Mouse (Mus musculus): Measurements from ENCODE around the gene Ttll10. TPM values are rescaled to one million over a fixed set of nuclear protein-coding genes. Genes with fewer than 3 reads are reported as not detected.
A peak's percentile ranks its signal among the peaks of the same experiment; 100 is the strongest.

The Ttll10 gene
- polyA plus RNA-seq, 1 experiment: not detected

- Histone ChIP-seq H3K4me3 (ENCODE audit: insufficient read depth, low read depth, low read length) (no peak overlapping the region), H3K27ac (ENCODE audit: insufficient read depth, low read depth, low read length) (no peak overlapping the region), H3K4me1 (ENCODE audit: control insufficient read depth, insufficient read depth, low read length) (peaks cover 33% of the 10 kb centered on the region)
- 42% methylated on average over 6 of the region's 6 CpGs for WGBS
- TF ChIP-seq CTCF (IDR thresholded peaks at IDR 0.05; ENCODE audit: insufficient read depth, low read depth, low read length) (no peak), POLR2A (IDR thresholded peaks at IDR 0.05; ENCODE audit: insufficient read depth, low read depth, low read length) (no peak)
These were observed 25.6 kb downstream of the Ttll10 start for GRCm38 (mm10) chr4:156033476-156034119.

- TF ChIP-seq POLR2A (IDR thresholded peaks at IDR 0.05; ENCODE audit: insufficient read depth, low read depth, low read length) (no peak), CTCF (IDR thresholded peaks at IDR 0.05; ENCODE audit: insufficient read depth, low read depth, low read length) (no peak)
- Histone ChIP-seq H3K4me3 (ENCODE audit: insufficient read depth, low read depth, low read length) (no peak overlapping the region), H3K4me1 (ENCODE audit: control insufficient read depth, insufficient read depth, low read length) (peaks cover 33% of the 10 kb centered on the region), H3K27ac (ENCODE audit: insufficient read depth, low read depth, low read length) (no peak overlapping the region)
- 81% methylated on average over 4 of the region's 4 CpGs for WGBS
These were observed 26.4 kb downstream of the Ttll10 start for GRCm38 (mm10) chr4:156032856-156033255.

GRCm38 (mm10) chr4:156031593-156032391 is 27.4 kb downstream of the Ttll10 start:
- TF ChIP-seq POLR2A (IDR thresholded peaks at IDR 0.05; ENCODE audit: insufficient read depth, low read depth, low read length) (peak; percentile 77), CTCF (IDR thresholded peaks at IDR 0.05; ENCODE audit: insufficient read depth, low read depth, low read length) (no peak)
- Histone ChIP-seq H3K4me3 (ENCODE audit: insufficient read depth, low read depth, low read length) (peak overlapping the region; percentile 57), H3K4me1 (ENCODE audit: control insufficient read depth, insufficient read depth, low read length) (peaks cover 33% of the 10 kb centered on the region), H3K27ac (ENCODE audit: insufficient read depth, low read depth, low read length) (peak overlapping the region; percentile 74)
- WGBS: under 1% methylated on average over 24 of the region's 24 CpGs

- TF ChIP-seq CTCF (IDR thresholded peaks at IDR 0.05; ENCODE audit: insufficient read depth, low read depth, low read length): no peak
- TF ChIP-seq POLR2A (IDR thresholded peaks at IDR 0.05; ENCODE audit: insufficient read depth, low read depth, low read length): no peak
These were observed 28.0 kb downstream of the Ttll10 start for GRCm38 (mm10) chr4:156031255-156031592.

GRCm38 (mm10) chr4:156030651-156031118 is 28.5 kb downstream of the Ttll10 start:
- Histone ChIP-seq H3K27ac (ENCODE audit: insufficient read depth, low read depth, low read length) (0 out of 2 replicates have a peak overlapping the region, but pooled peaks have one; percentile 3), H3K4me3 (ENCODE audit: insufficient read depth, low read depth, low read length) (peak overlapping the region; percentile 57), H3K4me1 (ENCODE audit: control insufficient read depth, insufficient read depth, low read length) (peaks cover 35% of the 10 kb centered on the region)
- 36% methylated on average over 9 of the region's 9 CpGs for WGBS
- TF ChIP-seq POLR2A (IDR thresholded peaks at IDR 0.05; ENCODE audit: insufficient read depth, low read depth, low read length): no peak
- TF ChIP-seq CTCF (IDR thresholded peaks at IDR 0.05; ENCODE audit: insufficient read depth, low read depth, low read length): no peak

More at GRCm38 (mm10) chr4:156031255-156031592, 28.0 kb downstream of the Ttll10 start:
- Histone ChIP-seq H3K4me3 (ENCODE audit: insufficient read depth, low read depth, low read length) (peak overlapping the region; percentile 57), H3K27ac (ENCODE audit: insufficient read depth, low read depth, low read length) (peak overlapping the region; percentile 74; the same call in 1 of the 2 replicates), H3K4me1 (ENCODE audit: control insufficient read depth, insufficient read depth, low read length) (peaks cover 35% of the 10 kb centered on the region)
- 3% methylated on average over 7 of the region's 7 CpGs for WGBS

GRCm38 (mm10) chr4:156028580-156028979 is 30.6 kb downstream of the Ttll10 start:
- 90% methylated on average over 7 of the region's 7 CpGs for WGBS

GRCm38 (mm10) chr4:156026013-156026412 is 33.2 kb downstream of the Ttll10 start, which contains the start of gene Tnfrsf18:
Gene Tnfrsf18, plus strand, starts transcription at chr4:156026164.
- 23% methylated on average over 4 of the region's 4 CpGs for WGBS
- H3K4me3 ChIP-seq (ENCODE audit: insufficient read depth, low read depth, low read length): no peak within 1 kb of the TSS
- TF ChIP-seq POLR2A (IDR thresholded peaks at IDR 0.05; ENCODE audit: insufficient read depth, low read depth, low read length): no peak
- no peak for TF ChIP-seq CTCF (IDR thresholded peaks at IDR 0.05; ENCODE audit: insufficient read depth, low read depth, low read length)
- no peak within 1 kb of the TSS for H3K27ac ChIP-seq (ENCODE audit: insufficient read depth, low read depth, low read length)
- H3K4me1 ChIP-seq (ENCODE audit: control insufficient read depth, insufficient read depth, low read length): peaks cover 14% of the 10 kb centered on the region

More at GRCm38 (mm10) chr4:156028580-156028979, 30.6 kb downstream of the Ttll10 start:
- Histone ChIP-seq H3K4me3 (ENCODE audit: insufficient read depth, low read depth, low read length) (no peak overlapping the region), H3K4me1 (ENCODE audit: control insufficient read depth, insufficient read depth, low read length) (peaks cover 23% of the 10 kb centered on the region), H3K27ac (ENCODE audit: insufficient read depth, low read depth, low read length) (no peak overlapping the region)
- no peak for TF ChIP-seq POLR2A (IDR thresholded peaks at IDR 0.05; ENCODE audit: insufficient read depth, low read depth, low read length)
- TF ChIP-seq CTCF (IDR thresholded peaks at IDR 0.05; ENCODE audit: insufficient read depth, low read depth, low read length): no peak

- 66% methylated on average over 7 of the region's 7 CpGs for WGBS
- no peak for TF ChIP-seq CTCF (IDR thresholded peaks at IDR 0.05; ENCODE audit: insufficient read depth, low read depth, low read length)
- TF ChIP-seq POLR2A (IDR thresholded peaks at IDR 0.05; ENCODE audit: insufficient read depth, low read depth, low read length): no peak
- Histone ChIP-seq H3K4me3 (ENCODE audit: insufficient read depth, low read depth, low read length) (no peak overlapping the region), H3K27ac (ENCODE audit: insufficient read depth, low read depth, low read length) (no peak overlapping the region), H3K4me1 (ENCODE audit: control insufficient read depth, insufficient read depth, low read length) (peaks cover 3% of the 10 kb centered on the region)
These were observed 35.0 kb downstream of the Ttll10 start for GRCm38 (mm10) chr4:156024184-156024583.

GRCm38 (mm10) chr4:156023520-156023919 is 35.7 kb downstream of the Ttll10 start:
- peaks cover 3% of the 10 kb centered on the region for H3K4me1 ChIP-seq (ENCODE audit: control insufficient read depth, insufficient read depth, low read length)
- H3K4me3 ChIP-seq (ENCODE audit: insufficient read depth, low read depth, low read length): no peak overlapping the region
- H3K27ac ChIP-seq (ENCODE audit: insufficient read depth, low read depth, low read length): no peak overlapping the region
- WGBS: 83% methylated on average over 9 of the region's 9 CpGs
- TF ChIP-seq POLR2A (IDR thresholded peaks at IDR 0.05; ENCODE audit: insufficient read depth, low read depth, low read length): no peak
- TF ChIP-seq CTCF (IDR thresholded peaks at IDR 0.05; ENCODE audit: insufficient read depth, low read depth, low read length): no peak

Measured in olfactory bulb, adult 2 months (tissue).